ENCODE assay signal across 12 mouse cellular contexts in genomic region chr13:103102598-103102997, GRCm38 (mm10).
A peak's percentile ranks its signal among the peaks of the same experiment; 100 is the strongest.
DNase-seq lines count a peak whose midpoint lies in the region; ATAC-seq and TF ChIP-seq lines count a peak whose summit lies in the region.
"Had no signal": no experiment of that assay in that cellular context is flagged by ENCODE, and none has a peak within 500 bp of the region (broad histone marks: within the 10 kb centered on the region; RNA-seq: fewer than 3 reads in every experiment).

No protein-coding gene starts in this region.

- DNase-seq in hindbrain, postnatal 0 days (ENCODE audit: low spot score) = no peak
- peak; percentile 90 for DNase-seq in right cerebral cortex, adult 18-20 months
- no peak for DNase-seq in right cerebral cortex, postnatal 4 days
- DNase-seq in left cerebral cortex, adult 2 months (ENCODE audit: extremely low spot score in 1 of 2, low spot score in 2 of 2) = peak; percentile 57 to 77
- DNase-seq in MN1 (ENCODE audit: low spot score) = no peak
- DNase-seq in natural killer cell, adult 2 months (ENCODE audit: low spot score in 2 of 2) = no peak
- no peak for DNase-seq in urinary bladder, adult 2 months (ENCODE audit: low spot score)
- DNase-seq: kidney, adult 9 months; thymus, postnatal 36 days had no signal

- H3K27ac ChIP-seq in hindbrain, postnatal 0 days = no peak overlapping the region
- H3K27ac ChIP-seq in hindbrain, embryonic 12.5 days = no peak overlapping the region
- no peak overlapping the region for H3K27ac ChIP-seq in left cerebral cortex, adult 2 months
- H3K27ac ChIP-seq: forebrain, embryonic 12.5 days; macrophage had no signal

- no peaks in the 10 kb centered on the region for H3K4me1 ChIP-seq in hindbrain, postnatal 0 days (ENCODE audit: insufficient read depth, low read length)
- H3K4me1 ChIP-seq in hindbrain, embryonic 12.5 days = peaks cover 9% of the 10 kb centered on the region

- ATAC-seq in hindbrain, postnatal 0 days = 0 out of 2 replicates have a peak, but pooled peaks have one; percentile 53
- ATAC-seq in hindbrain, embryonic 12.5 days (ENCODE audit: low FRiP score) = no peak

- no peak overlapping the region for H3K9ac ChIP-seq in hindbrain, postnatal 0 days (replicated peaks; ENCODE audit: low read length)
- H3K9ac ChIP-seq in hindbrain, embryonic 12.5 days = no peak overlapping the region
- H3K9ac ChIP-seq: forebrain, embryonic 12.5 days had no signal

- H3K4me2 ChIP-seq in hindbrain, postnatal 0 days (ENCODE audit: low read depth, low read length) = no peak overlapping the region
- H3K4me2 ChIP-seq in hindbrain, embryonic 12.5 days (replicated peaks) = no peak overlapping the region
- H3K4me2 ChIP-seq: forebrain, embryonic 12.5 days had no signal

- intact Hi-C loops in left cerebral cortex, adult 2 months (cut with DNase I) = loop anchor here (5.0 kb wide), 1 partner anchor 355 kb away; no protein-coding TSS in a partner anchor

- no peak for TF ChIP-seq CTCF in hindbrain, postnatal 0 days (IDR thresholded peaks at IDR 0.05; ENCODE audit: low read depth)
- TF ChIP-seq CTCF in left cerebral cortex, adult 2 months (IDR thresholded peaks at IDR 0.05) = no peak

- WGBS in hindbrain, postnatal 0 days = 69% methylated on average over 6 of the region's 6 CpGs
- WGBS in hindbrain, embryonic 12.5 days = 78% methylated on average over 6 of the region's 6 CpGs

- no peaks in the 10 kb centered on the region for H3K9me3 ChIP-seq in hindbrain, postnatal 0 days (ENCODE audit: low read length)
- no peaks in the 10 kb centered on the region for H3K9me3 ChIP-seq in hindbrain, embryonic 12.5 days (replicated peaks)
- H3K9me3 ChIP-seq: forebrain, embryonic 12.5 days had no signal

- H3K4me3 ChIP-seq in hindbrain, postnatal 0 days (ENCODE audit: low read length) = no peak overlapping the region
- no peak overlapping the region for H3K4me3 ChIP-seq in hindbrain, embryonic 12.5 days
- H3K4me3 ChIP-seq in left cerebral cortex, adult 2 months = no peak overlapping the region
- H3K4me3 ChIP-seq: forebrain, embryonic 12.5 days had no signal

- no peaks in the 10 kb centered on the region for H3K27me3 ChIP-seq in hindbrain, postnatal 0 days (ENCODE audit: insufficient read depth, low read length)
- peaks cover 5% of the 10 kb centered on the region; the same call in 1 of the 2 replicates for H3K27me3 ChIP-seq in hindbrain, embryonic 12.5 days

- H3K36me3 ChIP-seq in hindbrain, postnatal 0 days (ENCODE audit: insufficient read depth, low read length) = no peaks in the 10 kb centered on the region
- H3K36me3 ChIP-seq in hindbrain, embryonic 12.5 days = no peaks in the 10 kb centered on the region
- H3K36me3 ChIP-seq: forebrain, embryonic 12.5 days had no signal

Comparison
In these comparisons a context has a peak if more than half of its experiments do, and no peak if none do; other contexts are left out.
1. DNase-seq: peak in right cerebral cortex, adult 18-20 months (single experiment) and left cerebral cortex, adult 2 months (2 of 2); none in hindbrain, postnatal 0 days (single experiment), right cerebral cortex, postnatal 4 days (single experiment), MN1 (single experiment), natural killer cell, adult 2 months (0 of 2) and urinary bladder, adult 2 months (single experiment).